Mouse (Mus musculus) kidney, embryonic 14.5 days (tissue): ENCODE results near the gene Plxna4. TPM values are rescaled to one million over a fixed set of nuclear protein-coding genes. Genes with fewer than 3 reads are reported as not detected.
A peak's percentile ranks its signal among the peaks of the same experiment; 100 is the strongest.

Source experiments
- ATAC-seq: fragments of 200-750 bp; cut with Nextera tagmentation; 2 replicates; pipeline ENCODE4 v1.8.0; 2017; ENCODE audit warnings: moderate number of reproducible peaks, mild to moderate bottlenecking, moderate TSS enrichment, moderate library complexity; ENCODE audit not compliant: low FRiP score, low TSS enrichment
- H3K27ac ChIP-seq: fragments of 300-500 bp; sonication (generic); 2 replicates; pipeline ENCODE4 v1.5.1; 2014; ENCODE audit warnings: low read depth, mild to moderate bottlenecking, low read length, moderate library complexity, mixed read lengths
- H3K27me3 ChIP-seq: fragments of 300-500 bp; sonication (generic); 2 replicates; pipeline ENCODE4 v1.6.1; 2014; ENCODE audit warnings: mild to moderate bottlenecking, low read length; ENCODE audit not compliant: control insufficient read depth, insufficient read depth
- H3K36me3 ChIP-seq: fragments of 300-500 bp; sonication (generic); 2 replicates; pipeline ENCODE4 v1.6.1; 2014; ENCODE audit warnings: low read length, mixed read lengths; ENCODE audit not compliant: control insufficient read depth, insufficient read depth
- H3K4me1 ChIP-seq: fragments of 300-500 bp; sonication (generic); 2 replicates; pipeline ENCODE4 v1.6.1; 2014; ENCODE audit warnings: low read length, mixed read lengths; ENCODE audit not compliant: control insufficient read depth, insufficient read depth
- H3K4me2 ChIP-seq: fragments of 300-500 bp; sonication (generic); replicated peaks from 2 replicates; pipeline ENCODE4 v1.6.1; 2014; ENCODE audit warnings: low read depth, mild to moderate bottlenecking, low read length
- H3K4me3 ChIP-seq: fragments of 300-500 bp; sonication (generic); 2 replicates; pipeline ENCODE4 v1.5.1; 2014; ENCODE audit warnings: mild to moderate bottlenecking, low read length
- H3K9ac ChIP-seq: fragments of 300-500 bp; sonication (generic); 2 replicates; pipeline ENCODE4 v1.6.1; 2014; ENCODE audit warnings: low read depth, mild to moderate bottlenecking, low read length, moderate library complexity
- H3K9me3 ChIP-seq: fragments of 300-500 bp; sonication (generic); 2 replicates; pipeline ENCODE4 v1.6.1; 2016; ENCODE audit warnings: low read length; ENCODE audit not compliant: control insufficient read depth
- WGBS: fragments of 180-500 bp; shearing (Covaris S2); extraction: QIAGEN DNeasy Blood & Tissue Kit; methylation state at CpG from one replicate; pipeline ENCODE4 v1.1.7; 2014; 5-methylcytosine and 5-hydroxymethylcytosine counted together
- polyA plus RNA-seq: library from polyadenylated mRNA; unstranded; fragments of >200 nt; fragmentation: Nextera tagmentation; extraction: Ambion mirVana; gene quantifications from 2 replicates; pipeline ENCODE4 v1.2.1, GENCODE M21; 2014

Plxna4 gene
- polyA plus RNA-seq, 1 experiment from 2014 or later, result 1.2 TPM

DNA sequence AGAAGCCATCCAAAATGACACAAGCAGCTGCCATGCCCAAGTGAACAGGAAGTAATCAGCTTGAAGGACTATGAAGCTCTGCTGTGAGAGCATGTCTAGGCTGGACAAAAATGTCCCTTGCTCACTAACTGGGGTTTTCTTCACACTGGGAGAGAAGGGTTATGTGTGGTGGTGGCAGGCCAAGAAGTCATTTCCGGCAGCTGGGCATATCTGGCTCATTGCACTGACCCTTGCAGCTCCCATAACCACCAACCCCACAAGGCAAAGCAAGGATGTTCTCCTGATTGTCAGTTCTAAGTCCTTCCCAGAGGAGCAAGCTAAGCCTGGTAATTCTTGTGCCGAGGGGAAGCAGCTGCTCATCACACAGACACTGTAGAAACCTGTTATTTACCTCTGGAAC lies 239.0 kb downstream of the Plxna4 start:
- H3K36me3 ChIP-seq, result no peaks in the 10 kb centered on the region
- H3K4me2 ChIP-seq, result no peak overlapping the region
- WGBS, result 83% methylated on average over 2 of the region's 2 CpGs
- no peak for ATAC-seq
- no peaks in the 10 kb centered on the region for H3K9me3 ChIP-seq
- H3K27me3 ChIP-seq, result no peaks in the 10 kb centered on the region
- no peak overlapping the region for H3K9ac ChIP-seq
- H3K27ac ChIP-seq, result no peak overlapping the region
- H3K4me1 ChIP-seq, result no peaks in the 10 kb centered on the region
- H3K4me3 ChIP-seq, result no peak overlapping the region

DNA sequence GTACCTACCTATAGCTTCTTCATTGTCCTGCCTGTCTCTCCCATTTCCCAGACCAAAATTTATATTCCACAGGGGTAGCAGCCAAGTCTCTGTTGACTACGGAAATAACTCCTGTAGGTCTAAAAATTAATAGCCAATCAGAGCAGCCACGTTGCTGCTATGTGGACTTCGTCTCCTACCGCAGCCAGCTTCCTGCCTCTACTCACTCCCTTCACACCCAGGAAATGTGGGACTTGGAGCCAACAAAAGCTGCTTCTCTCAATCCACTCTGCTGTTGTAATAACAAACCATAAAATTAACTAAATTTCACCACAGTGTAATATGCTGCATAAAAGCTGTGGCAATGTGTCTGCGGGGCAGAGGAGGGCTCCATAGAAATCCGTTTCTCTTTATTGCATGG lies 239.9 kb downstream of the Plxna4 start:
- no peak overlapping the region for H3K27ac ChIP-seq
- H3K27me3 ChIP-seq, result no peaks in the 10 kb centered on the region
- H3K4me1 ChIP-seq, result no peaks in the 10 kb centered on the region
- 60% methylated on average over 6 of the region's 6 CpGs for WGBS
- H3K4me2 ChIP-seq, result no peak overlapping the region
- no peak overlapping the region for H3K9ac ChIP-seq
- ATAC-seq, result no peak
- no peaks in the 10 kb centered on the region for H3K9me3 ChIP-seq
- H3K4me3 ChIP-seq, result no peak overlapping the region
- H3K36me3 ChIP-seq, result no peaks in the 10 kb centered on the region

DNA sequence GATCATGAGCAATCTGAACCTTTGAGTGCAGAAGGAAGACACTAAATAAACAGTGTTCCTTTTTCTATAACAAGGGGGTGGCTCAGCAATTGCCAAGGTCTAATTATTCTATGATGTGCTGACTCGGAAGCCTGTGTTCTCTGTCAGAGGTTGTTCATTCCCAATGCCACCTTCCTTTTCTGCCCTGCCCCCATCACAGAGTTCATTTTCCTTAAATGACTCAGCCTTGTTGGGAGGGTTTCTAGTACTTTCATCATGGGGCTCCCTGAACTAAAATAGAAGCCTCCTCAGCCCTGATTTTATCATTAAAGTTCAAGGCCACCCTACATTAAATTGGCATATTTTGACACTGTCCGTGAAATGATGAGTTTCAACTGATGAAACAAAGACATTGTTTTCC lies 242.0 kb downstream of the Plxna4 start:
- Histone ChIP-seq H3K36me3 (no peaks in the 10 kb centered on the region), H3K4me2 (no peak overlapping the region), H3K4me1 (no peaks in the 10 kb centered on the region), H3K4me3 (no peak overlapping the region), H3K27me3 (no peaks in the 10 kb centered on the region), H3K9ac (no peak overlapping the region), H3K27ac (no peak overlapping the region), H3K9me3 (no peaks in the 10 kb centered on the region)
- 92% methylated on average over 2 of the region's 2 CpGs for WGBS
- ATAC-seq, result no peak

DNA sequence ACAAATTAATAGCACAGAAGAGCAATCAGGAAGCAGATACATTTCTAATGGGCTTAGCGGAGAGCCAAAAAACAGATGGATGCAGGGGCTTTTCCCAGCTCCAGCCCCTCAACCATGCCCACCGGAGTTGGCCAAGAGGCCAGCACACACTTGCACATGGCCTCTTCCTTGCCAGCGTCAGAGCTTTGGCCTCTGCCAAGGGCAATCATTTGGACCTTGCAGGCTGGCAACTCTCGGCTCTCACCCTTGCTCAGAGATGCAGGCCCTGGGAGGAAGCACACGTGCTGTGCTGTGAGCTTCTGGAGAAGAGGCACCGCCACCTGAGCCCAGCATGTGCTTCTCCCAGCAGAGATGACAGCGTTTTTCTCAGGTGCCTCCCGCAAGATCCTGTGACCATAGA lies 245.3 kb downstream of the Plxna4 start:
- no peaks in the 10 kb centered on the region for H3K4me1 ChIP-seq
- H3K4me2 ChIP-seq, result no peak overlapping the region
- H3K36me3 ChIP-seq, result no peaks in the 10 kb centered on the region
- no peak overlapping the region for H3K27ac ChIP-seq
- WGBS, result 80% methylated on average over 8 of the region's 8 CpGs
- H3K4me3 ChIP-seq, result no peak overlapping the region
- no peak overlapping the region for H3K9ac ChIP-seq
- no peak for ATAC-seq
- H3K9me3 ChIP-seq, result no peaks in the 10 kb centered on the region
- H3K27me3 ChIP-seq, result no peaks in the 10 kb centered on the region

DNA sequence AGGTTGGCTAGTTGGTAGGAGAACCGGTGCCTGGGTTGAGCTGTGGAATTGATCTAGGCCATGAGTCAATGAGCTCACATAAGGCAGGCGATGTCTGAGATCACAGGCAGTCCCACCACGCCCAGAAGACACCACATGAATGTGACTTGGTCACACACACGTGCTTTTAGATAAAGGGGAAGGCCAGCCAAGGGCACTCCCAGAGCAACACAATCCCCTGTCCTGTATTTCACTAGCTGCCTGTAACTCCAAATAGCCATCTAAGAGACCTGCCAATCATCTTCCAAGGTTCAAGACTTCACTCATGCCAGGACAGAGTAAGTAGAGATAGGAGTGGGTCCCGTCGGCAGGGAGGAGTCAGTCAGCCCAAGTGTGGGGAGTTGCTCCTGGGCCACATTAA lies 245.7 kb downstream of the Plxna4 start:
- ATAC-seq, result no peak
- Histone ChIP-seq H3K9me3 (no peaks in the 10 kb centered on the region), H3K27ac (no peak overlapping the region), H3K36me3 (no peaks in the 10 kb centered on the region), H3K9ac (no peak overlapping the region), H3K27me3 (no peaks in the 10 kb centered on the region), H3K4me2 (no peak overlapping the region), H3K4me3 (no peak overlapping the region), H3K4me1 (no peaks in the 10 kb centered on the region)
- 86% methylated on average over 6 of the region's 6 CpGs for WGBS

DNA sequence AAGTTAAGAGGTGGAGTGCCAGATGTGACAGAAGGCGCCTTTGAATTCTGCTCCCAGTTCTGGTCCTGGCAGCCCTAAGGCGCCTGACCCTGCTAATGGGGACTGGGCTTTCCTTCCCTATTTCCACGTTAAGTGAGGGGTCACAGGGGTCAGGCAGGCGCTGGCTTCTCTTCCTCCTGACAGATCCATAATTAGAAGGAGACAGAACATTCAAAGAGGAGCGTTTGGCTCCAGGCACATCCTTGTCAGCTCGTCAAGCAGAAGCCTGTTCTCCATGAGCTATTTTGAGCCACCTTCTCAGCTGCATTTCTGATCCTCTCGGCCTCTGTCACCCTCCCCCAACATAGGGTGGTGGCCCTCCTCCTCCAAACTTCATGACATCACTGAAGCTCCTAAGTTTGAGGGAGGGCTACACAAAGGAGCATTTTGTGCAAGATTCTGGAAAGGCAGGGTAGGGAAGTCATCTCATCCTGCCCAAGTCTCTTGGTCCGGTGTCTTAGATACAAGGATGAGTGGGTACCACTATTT lies 249.5 kb downstream of the Plxna4 start:
- no peaks in the 10 kb centered on the region for H3K4me1 ChIP-seq
- no peaks in the 10 kb centered on the region for H3K27me3 ChIP-seq
- no peak overlapping the region for H3K9ac ChIP-seq
- ATAC-seq, result no peak
- H3K4me3 ChIP-seq, result no peak overlapping the region
- H3K36me3 ChIP-seq, result no peaks in the 10 kb centered on the region
- WGBS, result 53% methylated on average over 8 of the region's 8 CpGs
- H3K27ac ChIP-seq, result no peak overlapping the region
- H3K9me3 ChIP-seq, result no peaks in the 10 kb centered on the region
- H3K4me2 ChIP-seq, result no peak overlapping the region

DNA sequence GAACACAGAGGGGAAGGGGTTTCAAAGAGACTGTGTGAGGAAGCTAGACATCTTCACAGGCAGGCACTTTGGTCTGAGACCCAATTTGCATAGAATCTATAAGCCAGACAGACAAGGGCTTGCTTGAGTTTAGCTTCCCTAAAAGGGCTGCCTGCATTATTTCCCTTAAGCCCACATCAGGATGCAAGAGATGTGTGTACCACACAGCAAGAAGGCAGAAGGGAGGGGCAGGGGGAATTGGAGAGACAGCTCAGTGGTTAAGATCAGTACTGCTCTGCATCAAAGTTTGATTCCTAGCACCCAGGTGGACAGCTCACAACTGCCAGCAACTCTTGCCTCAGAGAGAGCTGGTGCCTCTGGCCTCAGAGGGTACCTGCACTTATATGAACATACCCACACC lies 256.7 kb downstream of the Plxna4 start:
- Histone ChIP-seq H3K4me3 (no peak overlapping the region), H3K9me3 (no peaks in the 10 kb centered on the region), H3K9ac (no peak overlapping the region), H3K4me1 (0 out of 2 replicates have a peak, but pooled peaks cover 6% of the 10 kb centered on the region), H3K27ac (no peak overlapping the region), H3K36me3 (no peaks in the 10 kb centered on the region), H3K4me2 (no peak overlapping the region), H3K27me3 (no peaks in the 10 kb centered on the region)
- no peak for ATAC-seq

DNA sequence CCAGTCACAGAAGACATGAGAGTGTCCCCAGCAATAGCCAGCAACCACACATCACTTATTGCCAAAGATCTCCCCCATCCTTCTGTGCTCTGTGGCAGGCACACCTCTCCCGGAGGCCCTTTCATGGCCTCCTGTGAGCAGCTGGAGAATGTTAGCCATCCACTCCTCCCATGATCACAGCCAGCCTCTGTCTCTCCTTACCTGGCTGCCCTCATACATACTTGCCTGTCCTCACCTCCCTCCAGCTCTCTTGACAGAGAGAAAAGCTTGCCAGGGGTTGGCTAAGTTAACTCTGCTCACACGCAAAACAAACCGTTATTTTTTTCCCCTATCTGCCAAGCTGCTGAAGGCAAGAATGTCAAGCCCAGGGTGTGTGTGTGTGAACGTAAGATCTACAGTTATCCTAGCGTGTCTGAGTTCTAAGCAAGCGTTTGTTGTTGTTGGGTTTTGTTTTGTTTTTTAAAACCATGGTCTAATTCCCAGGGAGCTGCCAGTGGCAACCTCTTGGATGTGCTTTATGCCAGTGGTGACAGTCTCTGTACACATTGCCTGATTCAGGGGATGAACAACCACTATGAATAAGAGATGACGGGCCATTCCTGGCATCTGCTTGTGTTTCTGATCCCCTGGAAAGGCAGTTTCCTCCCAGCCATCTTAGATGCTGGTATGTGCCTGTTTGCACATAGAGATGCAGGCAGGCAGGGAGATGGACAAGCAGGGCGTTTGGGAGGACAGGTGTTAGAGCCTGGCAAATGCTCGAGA lies 257.8 kb downstream of the Plxna4 start:
- 74% methylated on average over 9 of the region's 9 CpGs for WGBS
- Histone ChIP-seq H3K27me3 (no peaks in the 10 kb centered on the region), H3K9me3 (no peaks in the 10 kb centered on the region), H3K27ac (no peak overlapping the region), H3K4me2 (no peak overlapping the region), H3K36me3 (no peaks in the 10 kb centered on the region), H3K4me1 (0 out of 2 replicates have a peak, but pooled peaks cover 6% of the 10 kb centered on the region), H3K4me3 (no peak overlapping the region), H3K9ac (no peak overlapping the region)
- ATAC-seq, result no peak

DNA sequence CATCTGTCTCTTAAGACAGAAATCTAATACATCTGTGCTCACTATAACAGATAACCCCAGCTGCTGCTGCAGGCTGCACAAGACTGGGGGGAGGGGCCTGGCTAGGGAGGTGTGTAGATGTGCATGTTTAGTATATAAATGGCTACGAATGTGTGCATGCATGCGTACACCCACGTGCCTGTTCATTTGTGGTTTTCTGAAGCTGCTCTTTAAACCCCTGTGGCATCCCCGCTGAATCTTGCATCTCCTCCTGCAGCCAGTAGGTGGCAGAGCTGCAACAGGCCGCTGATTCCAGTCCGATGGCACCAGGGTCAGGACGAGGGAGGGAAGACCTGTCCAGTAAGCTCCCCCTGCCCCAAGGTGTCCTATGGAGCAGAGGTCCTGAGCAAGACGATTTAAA lies 260.0 kb downstream of the Plxna4 start:
- Histone ChIP-seq H3K27me3 (no peaks in the 10 kb centered on the region), H3K9me3 (no peaks in the 10 kb centered on the region), H3K4me3 (no peak overlapping the region), H3K9ac (no peak overlapping the region), H3K4me1 (0 out of 2 replicates have a peak, but pooled peaks cover 6% of the 10 kb centered on the region), H3K27ac (no peak overlapping the region), H3K4me2 (no peak overlapping the region), H3K36me3 (no peaks in the 10 kb centered on the region)
- WGBS, result 5% methylated on average over 8 of the region's 8 CpGs
- ATAC-seq, result peak; percentile 72
